Mouse (Mus musculus) liver, adult 2 months (tissue): ENCODE results near the gene Sgip1. TPM values are rescaled to one million over a fixed set of nuclear protein-coding genes. Genes with fewer than 3 reads are reported as not detected.

Experiments used
- DNase-seq: peaks from one replicate; pipeline ENCODE4 v3.0.0-alpha.2; 2011; ENCODE audit warnings: low read depth, low spot score; ENCODE audit errors: extremely low read depth
- H3K27ac ChIP-seq: fragments of 200-500 bp; replicated peaks from 2 replicates; pipeline ENCODE4 v1.5.1; 2012; ENCODE audit warnings: low read depth, mild to moderate bottlenecking, control low read depth, inconsistent platforms, low read length; ENCODE audit not compliant: insufficient read depth
- H3K27me3 ChIP-seq: fragments of 200-500 bp; 2 replicates; pipeline ENCODE4 v1.6.1; 2012; ENCODE audit warnings: mild to moderate bottlenecking, moderate library complexity, low read length, inconsistent platforms; ENCODE audit not compliant: control insufficient read depth, insufficient read depth
- H3K36me3 ChIP-seq: fragments of 200-500 bp; 2 replicates; pipeline ENCODE4 v1.6.1; 2012; ENCODE audit warnings: low read length, inconsistent platforms; ENCODE audit not compliant: control insufficient read depth, insufficient read depth
- H3K4me1 ChIP-seq: fragments of 200-500 bp; 2 replicates; pipeline ENCODE4 v1.6.1; 2011; ENCODE audit warnings: low read length; ENCODE audit not compliant: control insufficient read depth, insufficient read depth
- H3K4me3 ChIP-seq: fragments of 200-500 bp; 2 replicates; pipeline ENCODE4 v1.5.1; 2011; ENCODE audit warnings: low read depth, mild to moderate bottlenecking, control low read depth, low read length, moderate library complexity; ENCODE audit not compliant: insufficient read depth
- H3K79me2 ChIP-seq: fragments of 200-500 bp; 2 replicates; pipeline ENCODE4 v1.6.1; 2012; ENCODE audit warnings: inconsistent platforms, mild to moderate bottlenecking, low read length, moderate library complexity; ENCODE audit not compliant: control insufficient read depth, insufficient read depth
- H3K9ac ChIP-seq: fragments of 200-500 bp; 2 replicates; pipeline ENCODE4 v1.6.1; 2012; ENCODE audit warnings: low read depth, mild to moderate bottlenecking, control low read depth, inconsistent platforms, low read length
- CTCF ChIP-seq: fragments of 200-500 bp; IDR thresholded peaks from 2 replicates; pipeline ENCODE4 v1.5.1; 2011; ENCODE audit warnings: low read depth, low read length, control low read depth
- POLR2A ChIP-seq: fragments of 200-500 bp; IDR thresholded peaks from 2 replicates; pipeline ENCODE4 v1.6.1; 2011; ENCODE audit warnings: low read length, control low read depth; ENCODE audit not compliant: insufficient read depth; ENCODE audit errors: extremely low read depth
- WGBS: fragments of 180-500 bp; shearing (Covaris S2); methylation state at CpG from one replicate; pipeline ENCODE4 v1.1.7; 2018; 5-methylcytosine and 5-hydroxymethylcytosine counted together
- polyA plus RNA-seq: library from polyadenylated mRNA; depleted of rRNA; stranded (reverse); fragments of >200 nt; gene quantifications from 2 replicates; pipeline ENCODE4 v1.2.3, GENCODE M21; 2012
- total RNA-seq: library from RNA; depleted of rRNA; stranded (reverse); fragments of >200 nt; gene quantifications from 2 replicates; pipeline ENCODE4 v1.2.3, GENCODE M21; 2014

Gene Sgip1
- total and polyA plus RNA-seq, 2 experiments, result 0.07 to 0.46 TPM

GRCm38 (mm10) chr4:102759095-102759890 lies 18.2 kb downstream of the Sgip1 start:
- peak; percentile 42 for DNase-seq
- Histone ChIP-seq H3K79me2 (no peaks in the 10 kb centered on the region), H3K9ac (peak overlapping the region; percentile 40), H3K27ac (no peak overlapping the region), H3K36me3 (no peaks in the 10 kb centered on the region), H3K4me1 (peaks cover 3% of the 10 kb centered on the region; the same call in 1 of the 2 replicates), H3K27me3 (no peaks in the 10 kb centered on the region), H3K4me3 (peak overlapping the region; percentile 44; the same call in 1 of the 2 replicates)
- TF ChIP-seq CTCF, result no peak
- no peak for TF ChIP-seq POLR2A
- 3% methylated on average over 41 of the region's 41 CpGs for WGBS

DNA sequence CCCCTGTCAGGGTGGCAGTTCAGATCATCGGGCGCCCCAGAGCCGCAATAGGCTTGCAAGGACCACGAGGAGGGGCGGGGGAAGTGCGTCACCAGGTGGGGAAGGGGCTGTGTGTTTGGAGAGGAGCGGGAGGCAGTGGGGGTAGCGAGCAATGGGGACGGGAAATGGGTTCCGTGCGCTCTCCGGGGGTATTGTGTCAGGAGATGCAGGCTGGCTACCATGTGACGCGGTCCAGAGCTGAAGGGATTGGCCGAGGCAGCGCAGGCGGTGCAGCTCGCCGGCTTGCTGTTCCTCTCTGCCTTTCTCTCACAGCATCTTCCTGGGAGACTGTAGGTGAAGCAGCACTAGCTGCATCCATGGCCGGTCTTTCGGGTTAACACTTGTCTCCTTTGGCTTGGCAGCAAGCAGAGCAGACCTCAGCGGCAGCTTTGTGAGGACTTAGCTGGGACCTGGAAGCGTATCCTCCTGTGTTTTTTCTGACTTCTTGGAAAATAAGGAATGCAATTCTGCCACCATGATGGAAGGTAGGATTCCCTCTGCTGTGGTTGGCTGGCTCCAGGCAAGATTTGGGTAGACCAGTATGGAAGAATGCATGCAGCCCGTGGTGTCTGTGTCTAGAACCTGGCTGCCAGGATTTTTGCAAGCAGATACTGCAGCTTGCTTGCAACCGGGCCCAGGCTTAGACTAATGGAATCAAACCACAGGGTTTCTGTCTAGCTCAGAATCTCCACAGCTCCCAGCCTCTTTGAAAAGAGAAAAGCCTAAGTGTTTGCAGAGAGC lies 19.1 kb downstream of the Sgip1 start:
- H3K79me2 ChIP-seq, result no peaks in the 10 kb centered on the region
- peaks cover 3% of the 10 kb centered on the region; the same call in 1 of the 2 replicates for H3K4me1 ChIP-seq
- TF ChIP-seq CTCF (no peak), POLR2A (no peak)
- H3K27ac ChIP-seq, result no peak overlapping the region
- H3K27me3 ChIP-seq, result no peaks in the 10 kb centered on the region
- DNase-seq, result peak; percentile 4
- H3K9ac ChIP-seq, result peak overlapping the region; percentile 12; the same call in 1 of the 2 replicates
- H3K4me3 ChIP-seq, result peak overlapping the region; percentile 45; the same call in 1 of the 2 replicates
- WGBS, result 11% methylated on average over 25 of the region's 25 CpGs
- no peaks in the 10 kb centered on the region for H3K36me3 ChIP-seq

- no peak overlapping the region for H3K27ac ChIP-seq
- H3K9ac ChIP-seq, result no peak overlapping the region
- H3K36me3 ChIP-seq, result no peaks in the 10 kb centered on the region
- H3K27me3 ChIP-seq, result no peaks in the 10 kb centered on the region
- no peak overlapping the region for H3K4me3 ChIP-seq
- H3K79me2 ChIP-seq, result no peaks in the 10 kb centered on the region
- DNase-seq, result no peak
- 80% methylated on average over 7 of the region's 7 CpGs for WGBS
- H3K4me1 ChIP-seq, result peaks cover 3% of the 10 kb centered on the region; the same call in 1 of the 2 replicates
- TF ChIP-seq CTCF, result no peak
- TF ChIP-seq POLR2A, result no peak
Observed at GRCm38 (mm10) chr4:102762075-102762474, 21.0 kb downstream of the Sgip1 start.

- no peaks in the 10 kb centered on the region for H3K27me3 ChIP-seq
- no peak overlapping the region for H3K27ac ChIP-seq
- H3K79me2 ChIP-seq, result no peaks in the 10 kb centered on the region
- H3K36me3 ChIP-seq, result no peaks in the 10 kb centered on the region
- no peak overlapping the region for H3K9ac ChIP-seq
- no peak for DNase-seq
- H3K4me3 ChIP-seq, result no peak overlapping the region
- TF ChIP-seq POLR2A, result no peak
- no peak for TF ChIP-seq CTCF
- WGBS, result 85% methylated on average over 1 of the region's 1 CpGs
- no peaks in the 10 kb centered on the region for H3K4me1 ChIP-seq
Observed at GRCm38 (mm10) chr4:102769070-102769469, 28.0 kb downstream of the Sgip1 start.

DNA sequence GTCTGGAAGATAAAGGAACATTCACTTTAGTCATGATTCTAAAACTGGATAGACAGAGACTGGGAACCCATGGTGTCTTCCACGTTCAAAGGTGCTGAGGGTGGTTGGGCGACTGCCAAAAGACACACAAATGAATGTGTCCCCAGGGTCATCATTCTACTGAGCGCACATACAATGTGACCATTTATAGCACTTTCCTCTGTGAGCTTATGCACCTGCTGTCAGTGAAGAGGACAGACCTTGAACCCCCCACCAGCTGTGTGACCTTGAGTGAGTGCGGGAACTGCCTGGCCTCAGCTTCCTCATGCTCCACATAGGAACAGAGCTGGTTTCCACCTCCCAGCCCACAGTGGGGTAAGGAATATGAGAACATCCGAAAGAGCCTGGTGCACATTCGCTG lies 28.8 kb downstream of the Sgip1 start:
- Histone ChIP-seq H3K36me3 (no peaks in the 10 kb centered on the region), H3K79me2 (no peaks in the 10 kb centered on the region), H3K27ac (no peak overlapping the region), H3K9ac (no peak overlapping the region), H3K27me3 (no peaks in the 10 kb centered on the region), H3K4me1 (no peaks in the 10 kb centered on the region), H3K4me3 (no peak overlapping the region)
- WGBS, result 67% methylated on average over 6 of the region's 6 CpGs
- DNase-seq, result no peak
- TF ChIP-seq CTCF, result no peak
